Mouse (Mus musculus) MEL (cell line): ENCODE data around the gene Sox15. TPM values are rescaled to one million over a fixed set of nuclear protein-coding genes. Genes with fewer than 3 reads are reported as not detected.

Experiments used
- DNase-seq: peaks from one replicate; pipeline ENCODE4 v3.0.0; 2011; ENCODE audit warnings: low read depth, low spot score
- H3K27ac ChIP-seq: 2 replicates; pipeline ENCODE4 v1.5.1; 2012; ENCODE audit warnings: low read depth, mild to moderate bottlenecking, control low read depth, low read length, moderate library complexity; ENCODE audit not compliant: control insufficient read depth
- H3K27me3 ChIP-seq, 2 experiments: fragments of 150-350 bp in 1 of 2; sonication (generic) in 1 of 2; 2 replicates each; pipeline ENCODE4 v1.6.1; 2012; ENCODE audit warnings: low read length in 2 of 2, mild to moderate bottlenecking in 2 of 2, improper control_type of control experiment in 1 of 2, moderate library complexity in 1 of 2; ENCODE audit not compliant: insufficient read depth in 2 of 2, control insufficient read depth in 1 of 2
- H3K36me3 ChIP-seq, 2 experiments: 2 replicates each; pipeline ENCODE4 v1.6.1; 2012 to 2014; ENCODE audit warnings: low read length in 2 of 2, improper control_type of control experiment in 1 of 2, inconsistent platforms in 1 of 2, mild to moderate bottlenecking in 1 of 2; ENCODE audit not compliant: insufficient read depth in 2 of 2, control insufficient read depth in 1 of 2
- H3K4me1 ChIP-seq, 2 experiments: fragments of 150-350 bp in 1 of 2; sonication (generic) in 1 of 2; 2 replicates each; pipeline ENCODE4 v1.6.1; 2012; ENCODE audit warnings: low read length in 2 of 2, improper control_type of control experiment in 1 of 2, mild to moderate bottlenecking in 1 of 2; ENCODE audit not compliant: insufficient read depth in 2 of 2, control insufficient read depth in 1 of 2
- H3K4me3 ChIP-seq, 2 experiments: fragments of 150-350 bp in 1 of 2; sonication (generic) in 1 of 2; 2 replicates each; pipeline ENCODE4 v1.5.1; 2012; ENCODE audit warnings: low read depth in 2 of 2, low read length in 2 of 2, mild to moderate bottlenecking in 2 of 2, moderate library complexity in 2 of 2, control low read depth in 1 of 2, improper control_type of control experiment in 1 of 2; ENCODE audit not compliant: control insufficient read depth in 1 of 2, insufficient read depth in 1 of 2
- H3K79me2 ChIP-seq: 2 replicates; pipeline ENCODE4 v1.6.1; 2012; ENCODE audit warnings: mild to moderate bottlenecking, low read length, moderate library complexity; ENCODE audit not compliant: control insufficient read depth, poor library complexity, insufficient read depth
- H3K9ac ChIP-seq: 2 replicates; pipeline ENCODE4 v1.6.1; 2012; ENCODE audit warnings: low read depth, mild to moderate bottlenecking, control low read depth, low read length, moderate library complexity; ENCODE audit not compliant: control insufficient read depth, poor library complexity, severe bottlenecking
- H3K9me3 ChIP-seq: fragments of 150-350 bp; sonication (generic); replicated peaks from 2 replicates; pipeline ENCODE4 v1.6.1; 2012; ENCODE audit warnings: mild to moderate bottlenecking, low read length, improper control_type of control experiment, moderate library complexity; ENCODE audit not compliant: insufficient read depth
- CHD2 ChIP-seq: IDR thresholded peaks from 2 replicates; pipeline ENCODE4 v1.6.1; 2011; ENCODE audit warnings: low read length, improper control_type of control experiment
- CTCF ChIP-seq, 3 experiments: IDR thresholded peaks in 2 of 3; conservative IDR thresholded peaks in 1 of 3; 2 replicates each; pipeline ENCODE4 v1.5.1; 2011 to 2012; ENCODE audit warnings: low read length in 3 of 3, low read depth in 2 of 3, mild to moderate bottlenecking in 2 of 3, improper control_type of control experiment in 1 of 3, inconsistent platforms in 1 of 3, mixed read lengths in 1 of 3, moderate library complexity in 1 of 3; ENCODE audit not compliant: control insufficient read depth in 1 of 3, insufficient read depth in 1 of 3, poor library complexity in 1 of 3, severe bottlenecking in 1 of 3
- E2F4 ChIP-seq: IDR thresholded peaks from 2 replicates; pipeline ENCODE4 v1.6.1; 2011; ENCODE audit warnings: low read depth, low read length, improper control_type of control experiment, borderline replicate concordance
- ELF1 ChIP-seq: IDR thresholded peaks from 2 replicates; pipeline ENCODE4 v1.6.1; 2014; ENCODE audit warnings: low read depth, mild to moderate bottlenecking, inconsistent platforms, low read length, improper control_type of control experiment, moderate library complexity
- EP300 ChIP-seq, 2 experiments: IDR thresholded peaks; 2 replicates each; pipeline ENCODE4 v1.6.1; 2011; ENCODE audit warnings: improper control_type of control experiment in 2 of 2, low read length in 2 of 2, low read depth in 1 of 2, mild to moderate bottlenecking in 1 of 2
- ETS1 ChIP-seq: IDR thresholded peaks from 2 replicates; pipeline ENCODE4 v1.6.1; 2012; ENCODE audit warnings: low read depth, mild to moderate bottlenecking, inconsistent platforms, low read length, improper control_type of control experiment, moderate library complexity
- MAFK ChIP-seq: IDR thresholded peaks from 2 replicates; pipeline ENCODE4 v1.6.1; 2011; ENCODE audit warnings: low read depth, mild to moderate bottlenecking, low read length, improper control_type of control experiment, borderline replicate concordance
- MAX ChIP-seq: IDR thresholded peaks from 2 replicates; pipeline ENCODE4 v1.6.1; 2011; ENCODE audit warnings: low read length, improper control_type of control experiment
- MXI1 ChIP-seq: IDR thresholded peaks from 2 replicates; pipeline ENCODE4 v1.6.1; 2011; ENCODE audit warnings: mild to moderate bottlenecking, low read depth, low read length, improper control_type of control experiment
- POLR2AphosphoS5 ChIP-seq: IDR thresholded peaks from 2 replicates; pipeline ENCODE4 v1.6.1; 2012; ENCODE audit warnings: low read depth, borderline replicate concordance, mild to moderate bottlenecking, inconsistent platforms, low read length, moderate library complexity, mixed read lengths
- RAD21 ChIP-seq: IDR thresholded peaks from 2 replicates; pipeline ENCODE4 v1.6.1; 2011; ENCODE audit warnings: mild to moderate bottlenecking, low read depth, low read length, improper control_type of control experiment
- SMC3 ChIP-seq: IDR thresholded peaks from 2 replicates; pipeline ENCODE4 v1.6.1; 2011; ENCODE audit warnings: low read depth, low read length, improper control_type of control experiment
- TBP ChIP-seq: IDR thresholded peaks from 2 replicates; pipeline ENCODE4 v1.8.0; 2011; ENCODE audit warnings: low read depth, low read length, improper control_type of control experiment
- USF2 ChIP-seq, 2 experiments: IDR thresholded peaks; 2 replicates each; pipeline ENCODE4 v1.6.1; 2011 to 2012; ENCODE audit warnings: improper control_type of control experiment in 2 of 2, low read length in 2 of 2, borderline replicate concordance in 1 of 2, inconsistent platforms in 1 of 2, low read depth in 1 of 2, mild to moderate bottlenecking in 1 of 2; ENCODE audit not compliant: insufficient read depth in 1 of 2
- polyA plus RNA-seq, 2 experiments: library from polyadenylated mRNA; stranded (reverse) in 1 of 2; unstranded in 1 of 2; fragments of >175 nt in 1 of 2; fragments of >200 nt in 1 of 2; gene quantifications; 2 replicates each; pipeline versions ENCODE4 v1.2.1 to v1.2.4; 2012; ENCODE audit warnings: low replicate concordance in 2 of 2, low read depth in 1 of 2; ENCODE audit not compliant: insufficient read length in 2 of 2, insufficient read depth in 1 of 2, missing spikeins in 1 of 2
- total RNA-seq: library from RNA; depleted of rRNA; stranded (reverse); fragments of 300-350 nt; gene quantifications from 2 replicates; pipeline ENCODE4 v1.2.3, GENCODE M21; 2012

The Sox15 gene
- total and polyA plus RNA-seq, 3 experiments, result 0.11 TPM; not detected in 2

- H3K79me2 ChIP-seq, result peaks cover 5% of the 10 kb centered on the region
- peaks cover 0 to 3% of the 10 kb centered on the region in 2 experiments; a peak in 1 of 4 replicates for H3K36me3 ChIP-seq
- no peak for DNase-seq
- H3K27ac ChIP-seq, result no peak overlapping the region
- H3K4me3 ChIP-seq, result no peak overlapping the region
- no peak for TF ChIP-seq E2F4
- TF ChIP-seq RAD21, result no peak
- TF ChIP-seq MXI1, result no peak
- no peaks in the 10 kb centered on the region for H3K9me3 ChIP-seq
- no peaks in the 10 kb centered on the region for H3K27me3 ChIP-seq
- peaks cover 0 to 5% of the 10 kb centered on the region in 2 experiments; a peak in 3 of 4 replicates for H3K4me1 ChIP-seq
- no peak overlapping the region for H3K9ac ChIP-seq
These were observed 31.3 kb downstream of the Sox15 start for GRCm38 (mm10) chr11:69686377-69686776.

- H3K9ac ChIP-seq, result no peak overlapping the region
- TF ChIP-seq ELF1 (no peak), MAX (no peak), USF2 (IDR thresholded peaks at IDR 0.05; ENCODE audit: borderline replicate concordance in 1 of 2, insufficient read depth in 1 of 2, low read depth in 1 of 2, low read length in 2 of 2) (no peak), CHD2 (no peak), MAFK (no peak), SMC3 (no peak), ETS1 (no peak), CTCF (IDR thresholded peaks at IDR 0.05 in 2 of 3, conservative IDR thresholded peaks at IDR 0.05 in 1 of 3; ENCODE audit: control insufficient read depth in 1 of 3, insufficient read depth in 1 of 3, low read depth in 2 of 3, low read length in 3 of 3, poor library complexity in 1 of 3, severe bottlenecking in 1 of 3) (no peak)
These were observed 31.9 kb downstream of the Sox15 start for GRCm38 (mm10) chr11:69687061-69687460.

GRCm38 (mm10) chr11:69689891-69690290 is 34.8 kb downstream of the Sox15 start:
- no peak for TF ChIP-seq TBP
- TF ChIP-seq POLR2AphosphoS5, result no peak
- TF ChIP-seq EP300 (IDR thresholded peaks at IDR 0.05; ENCODE audit: low read depth in 1 of 2, low read length in 2 of 2), result no peak
- H3K36me3 ChIP-seq, result no peaks in the 10 kb centered on the region
- H3K27me3 ChIP-seq, result no peaks in the 10 kb centered on the region
- no peak overlapping the region for H3K27ac ChIP-seq
- H3K79me2 ChIP-seq, result no peaks in the 10 kb centered on the region
- no peak overlapping the region for H3K4me3 ChIP-seq
- H3K9me3 ChIP-seq, result no peaks in the 10 kb centered on the region
- no peak for DNase-seq
- peaks cover 0 to 11% of the 10 kb centered on the region in 2 experiments; a peak in 2 of 4 replicates for H3K4me1 ChIP-seq
- no peak overlapping the region for H3K9ac ChIP-seq

More at GRCm38 (mm10) chr11:69687061-69687460, 31.9 kb downstream of the Sox15 start:
- no peak overlapping the region for H3K4me3 ChIP-seq
- H3K27ac ChIP-seq, result no peak overlapping the region
- peaks cover 0 to 3% of the 10 kb centered on the region in 2 experiments; a peak in 1 of 4 replicates for H3K36me3 ChIP-seq
- DNase-seq, result no peak
- no peaks in the 10 kb centered on the region for H3K9me3 ChIP-seq
- no peaks in the 10 kb centered on the region for H3K27me3 ChIP-seq
- H3K4me1 ChIP-seq, result peaks cover 0 to 6% of the 10 kb centered on the region in 2 experiments; a peak in 3 of 4 replicates
- peaks cover under 1% of the 10 kb centered on the region; the same call in 1 of the 2 replicates for H3K79me2 ChIP-seq
